Mouse (Mus musculus): ENCODE measurements around the gene Prrt1.

The Prrt1 gene

GRCm38 (mm10) chr17:34629221-34629751 is at the start of gene Prrt1:
TSS of gene Prrt1 (plus strand) at chr17:34629533.
- DNase-seq: no peak

GRCm38 (mm10) chr17:34582528-34582927 is 46.8 kb upstream of the Prrt1 start:
- DNase-seq: no peak

GRCm38 (mm10) chr17:34583397-34583796 is 45.9 kb upstream of the Prrt1 start:
- DNase-seq: no peak

- no peak for DNase-seq
Observed at GRCm38 (mm10) chr17:34583819-34584218, 45.5 kb upstream of the Prrt1 start.

- DNase-seq: no peak
Observed at GRCm38 (mm10) chr17:34585121-34585520, 44.2 kb upstream of the Prrt1 start.

GRCm38 (mm10) chr17:34585877-34586771 is 43.2 kb upstream of the Prrt1 start:
- DNase-seq: no peak

GRCm38 (mm10) chr17:34586796-34587422 is 42.4 kb upstream of the Prrt1 start:
- DNase-seq: peak; percentile 89 to 95

- DNase-seq: peak; percentile 97 to 99
Observed at GRCm38 (mm10) chr17:34587423-34587811, 41.9 kb upstream of the Prrt1 start.

- DNase-seq: no peak
Observed at GRCm38 (mm10) chr17:34587814-34588213, 41.5 kb upstream of the Prrt1 start.

- DNase-seq: no peak
Observed at GRCm38 (mm10) chr17:34588767-34589166, 40.6 kb upstream of the Prrt1 start.

- DNase-seq: no peak
Observed at GRCm38 (mm10) chr17:34589206-34589605, 40.1 kb upstream of the Prrt1 start.

GRCm38 (mm10) chr17:34589681-34590101 is 39.6 kb upstream of the Prrt1 start, which contains the start of gene Gpsm3:
TSS of gene Gpsm3 (plus strand) at chr17:34589806.
- DNase-seq: peak; percentile 67 to 76

GRCm38 (mm10) chr17:34590154-34590987 is 39.0 kb upstream of the Prrt1 start:
- no peak for DNase-seq

GRCm38 (mm10) chr17:34591029-34591993 is 38.0 kb upstream of the Prrt1 start, which contains the start of gene Pbx2:
TSS of gene Pbx2 (plus strand) at chr17:34591266.
- DNase-seq: peak; percentile 29 to 58

- peak; percentile 93 to 98 for DNase-seq
Observed at GRCm38 (mm10) chr17:34591994-34592375, 37.3 kb upstream of the Prrt1 start.

GRCm38 (mm10) chr17:34592581-34593549 is 36.5 kb upstream of the Prrt1 start:
- DNase-seq: peak; percentile 61 to 64

GRCm38 (mm10) chr17:34593752-34594525 is 35.4 kb upstream of the Prrt1 start:
- no peak for DNase-seq

GRCm38 (mm10) chr17:34596098-34596497 is 33.2 kb upstream of the Prrt1 start:
- DNase-seq: no peak

- DNase-seq: no peak
Observed at GRCm38 (mm10) chr17:34597566-34598095, 31.7 kb upstream of the Prrt1 start, which contains the start of gene Ager. TSS of gene Ager (plus strand) at chr17:34597862.

All from kidney, postnatal 36 days (tissue).